Mouse (Mus musculus) lung, postnatal 4 days (tissue): ENCODE results near the gene Vax2.
A peak's percentile ranks its signal among the peaks of the same experiment; 100 is the strongest.

ENCODE experiments used
- DNase-seq, 2 experiments: peaks; one replicate each; pipeline ENCODE4 v3.0.0; 2021

Gene Vax2

GRCm38 (mm10) chr6:83768485-83768884 lies 57.4 kb downstream of the Vax2 start:
- no peak for DNase-seq

- no peak for DNase-seq
Measured at GRCm38 (mm10) chr6:83774126-83774525, 63.1 kb downstream of the Vax2 start.

- DNase-seq: peak in 1 of 2 experiments; percentile 21
Measured at GRCm38 (mm10) chr6:83774781-83775563, 63.9 kb downstream of the Vax2 start.

- peak; percentile 94 to 95 for DNase-seq
Measured at GRCm38 (mm10) chr6:83775638-83776293, 64.7 kb downstream of the Vax2 start, which contains the start of gene Tex261. TSS of gene Tex261 (minus strand) at chr6:83775813.

GRCm38 (mm10) chr6:83778306-83778705 lies 67.2 kb downstream of the Vax2 start:
- DNase-seq: no peak

- DNase-seq: peak; percentile 53 to 71
Measured at GRCm38 (mm10) chr6:83779026-83779425, 68.0 kb downstream of the Vax2 start.

- no peak for DNase-seq
Measured at GRCm38 (mm10) chr6:83786426-83786825, 75.4 kb downstream of the Vax2 start.
